Mouse (Mus musculus): ENCODE results near the gene Ryr2.

The Ryr2 gene

GRCm38 (mm10) chr13:12037241-12037640 lies 69.5 kb downstream of the Ryr2 start:
- no peak for DNase-seq (ENCODE audit: low read depth)

GRCm38 (mm10) chr13:12036834-12037233 lies 69.9 kb downstream of the Ryr2 start:
- no peak for DNase-seq (ENCODE audit: low read depth)

DNA sequence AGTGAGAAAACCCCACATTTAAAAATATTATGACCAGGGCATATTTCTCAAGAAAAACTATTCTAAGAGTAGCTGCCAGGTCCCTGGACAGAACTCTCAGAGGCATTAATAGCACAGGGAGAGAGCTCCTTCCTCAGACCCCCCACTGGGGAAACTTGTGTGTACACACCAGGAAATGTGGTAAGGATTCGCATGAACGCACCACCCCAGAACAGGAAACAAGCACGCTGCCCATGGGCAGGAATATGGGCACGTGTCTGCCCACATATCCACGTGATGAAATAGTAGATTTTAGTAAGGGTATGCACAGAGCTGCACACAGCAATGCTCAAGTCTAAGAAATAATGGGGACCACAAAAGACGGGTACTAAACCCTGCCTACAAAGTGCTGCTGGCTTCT lies 72.8 kb downstream of the Ryr2 start:
- no peak for DNase-seq (ENCODE audit: low read depth)

- DNase-seq (ENCODE audit: low read depth), result no peak
These were observed 73.5 kb downstream of the Ryr2 start for GRCm38 (mm10) chr13:12033272-12033671.

- no peak for DNase-seq (ENCODE audit: low read depth)
These were observed 76.9 kb downstream of the Ryr2 start for GRCm38 (mm10) chr13:12029841-12030240.

- no peak for DNase-seq (ENCODE audit: low read depth)
These were observed 77.4 kb downstream of the Ryr2 start for GRCm38 (mm10) chr13:12029326-12029725.

- DNase-seq (ENCODE audit: low read depth), result no peak
These were observed 88.7 kb downstream of the Ryr2 start for GRCm38 (mm10) chr13:12018046-12018445.

GRCm38 (mm10) chr13:12013986-12014385 lies 92.8 kb downstream of the Ryr2 start:
- DNase-seq (ENCODE audit: low read depth), result no peak

- no peak for DNase-seq (ENCODE audit: low read depth)
These were observed 97.6 kb downstream of the Ryr2 start for GRCm38 (mm10) chr13:12008995-12009689.

DNA sequence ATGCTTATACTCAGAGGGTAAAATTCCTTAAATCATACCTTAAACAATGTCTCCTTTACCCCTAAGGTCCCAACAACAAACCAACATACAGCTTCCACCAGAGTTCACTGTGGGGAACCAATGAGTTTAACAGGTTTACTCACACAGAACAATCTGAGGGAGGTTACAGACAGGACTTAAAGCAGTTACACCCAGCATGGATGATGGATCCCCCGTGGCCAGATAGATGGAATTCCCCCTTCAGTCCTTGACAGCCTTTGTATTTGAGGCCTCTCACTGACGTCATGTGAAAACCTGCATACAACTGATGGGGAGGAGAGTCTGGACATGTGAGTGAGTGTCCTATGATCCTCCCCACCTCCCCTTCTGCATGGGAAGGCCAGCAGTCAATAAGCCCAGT lies 99.2 kb downstream of the Ryr2 start:
- no peak for DNase-seq (ENCODE audit: low read depth)

GRCm38 (mm10) chr13:12001891-12002294 lies 104.9 kb downstream of the Ryr2 start:
- DNase-seq (ENCODE audit: low read depth), result no peak

DNA sequence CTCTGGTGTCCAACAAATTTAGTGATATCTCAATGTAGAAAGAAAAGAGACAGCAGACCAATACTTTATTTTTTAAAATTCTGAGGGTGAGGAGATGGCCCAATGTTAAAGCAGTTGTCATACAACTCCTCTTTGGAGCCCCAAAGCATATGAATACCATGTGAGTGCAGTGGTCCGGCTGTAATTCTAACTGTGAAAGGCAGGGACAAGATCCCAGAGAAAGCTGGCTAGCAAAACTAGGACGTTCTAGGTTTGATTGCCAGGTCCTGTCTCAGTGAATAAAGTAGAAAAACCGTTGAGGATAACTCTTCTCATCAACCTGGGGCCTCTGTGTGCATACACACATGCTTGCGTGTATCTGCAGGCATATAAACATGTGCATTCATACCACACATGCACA lies 106.9 kb downstream of the Ryr2 start:
- no peak for DNase-seq (ENCODE audit: low read depth)

DNA sequence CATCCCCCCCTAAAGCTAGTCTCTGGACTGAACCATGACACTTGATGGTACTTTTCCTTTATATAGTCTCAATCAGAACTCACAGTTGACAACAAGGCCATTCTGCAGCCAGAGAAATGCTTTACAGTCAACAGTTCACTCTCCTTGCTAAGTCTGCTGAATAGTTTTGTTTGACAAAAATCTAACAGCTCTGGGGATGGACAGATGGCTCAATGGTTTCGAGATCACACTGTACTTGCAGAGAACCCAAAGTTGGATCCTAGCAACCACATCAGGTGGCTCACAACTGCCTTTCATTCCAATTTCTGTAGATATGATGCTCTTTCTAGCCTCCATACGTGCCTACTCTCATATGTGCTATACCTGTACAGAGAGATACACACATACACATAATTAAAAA lies 109.4 kb downstream of the Ryr2 start:
- no peak for DNase-seq (ENCODE audit: low read depth)

DNA sequence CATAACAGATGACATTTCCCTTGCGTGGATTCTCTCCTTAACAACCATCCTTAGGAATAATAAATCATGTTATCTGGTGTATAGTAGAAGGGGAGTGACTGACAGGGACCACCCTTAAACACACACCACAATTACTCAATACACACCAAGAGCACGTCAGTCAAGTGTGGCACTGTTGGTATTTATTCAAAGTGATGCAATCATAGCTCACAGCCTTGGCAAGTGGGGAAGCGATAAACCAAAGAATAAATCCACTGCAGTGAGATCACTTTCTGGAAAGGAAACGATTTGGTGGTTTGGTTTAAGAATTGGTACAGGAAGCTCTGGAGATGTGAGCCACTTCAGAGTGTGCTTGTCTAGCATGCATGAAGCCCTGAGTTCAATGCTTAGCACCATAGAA lies 119.2 kb downstream of the Ryr2 start:
- peak; percentile 2 for DNase-seq (ENCODE audit: low read depth)

GRCm38 (mm10) chr13:11985056-11985455 lies 121.7 kb downstream of the Ryr2 start:
- DNase-seq (ENCODE audit: low read depth), result no peak

- no peak for DNase-seq (ENCODE audit: low read depth)
These were observed 127.7 kb downstream of the Ryr2 start for GRCm38 (mm10) chr13:11978997-11979396.

GRCm38 (mm10) chr13:11978359-11978758 lies 128.4 kb downstream of the Ryr2 start:
- no peak for DNase-seq (ENCODE audit: low read depth)

DNA sequence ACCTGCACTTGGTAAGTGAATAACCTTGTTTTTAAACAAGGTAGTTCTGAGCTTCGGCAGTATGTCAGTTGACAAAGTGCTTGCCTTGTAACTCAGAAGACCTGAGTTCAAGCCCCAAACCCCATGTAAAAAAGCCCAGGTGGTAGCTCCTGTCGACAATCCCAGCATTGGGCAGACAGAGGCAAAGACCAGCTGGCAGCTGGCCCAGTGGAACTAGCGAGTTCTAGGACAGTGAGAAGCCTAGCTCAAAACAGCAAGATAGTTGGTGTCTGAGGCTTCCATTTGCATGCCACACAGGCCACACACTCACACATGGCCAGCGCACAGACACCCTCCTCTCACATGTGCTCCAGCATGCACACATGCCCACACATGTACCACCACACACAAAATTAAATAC lies 129.1 kb downstream of the Ryr2 start:
- DNase-seq (ENCODE audit: low read depth), result no peak

- DNase-seq (ENCODE audit: low read depth), result no peak
These were observed 142.4 kb downstream of the Ryr2 start for GRCm38 (mm10) chr13:11964391-11964790.

GRCm38 (mm10) chr13:11959488-11960174 lies 147.1 kb downstream of the Ryr2 start:
- no peak for DNase-seq (ENCODE audit: low read depth)

DNA sequence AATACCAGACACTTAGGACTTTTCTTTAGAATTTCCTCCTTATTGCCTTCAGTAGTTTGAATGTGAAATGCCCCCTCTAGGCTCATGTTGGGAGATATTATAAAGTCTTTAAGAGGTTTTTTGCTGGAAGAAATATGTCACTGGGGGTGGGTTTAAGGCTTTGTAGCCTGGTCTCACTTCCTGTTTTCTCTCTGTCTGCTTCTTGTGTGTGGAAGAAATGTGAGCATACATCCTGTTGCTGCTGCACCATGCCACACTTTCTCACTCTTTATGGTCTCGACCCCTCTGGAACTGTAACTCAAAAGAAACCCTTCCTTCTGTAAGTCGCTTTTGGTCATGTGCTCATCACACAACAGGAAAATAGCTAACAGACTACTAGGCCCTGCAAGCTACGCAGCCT lies 147.9 kb downstream of the Ryr2 start:
- no peak for DNase-seq (ENCODE audit: low read depth)

- DNase-seq (ENCODE audit: low read depth), result no peak
These were observed 148.5 kb downstream of the Ryr2 start for GRCm38 (mm10) chr13:11958271-11958670.

GRCm38 (mm10) chr13:11951951-11952350 lies 154.8 kb downstream of the Ryr2 start:
- no peak for DNase-seq (ENCODE audit: low read depth)

DNA sequence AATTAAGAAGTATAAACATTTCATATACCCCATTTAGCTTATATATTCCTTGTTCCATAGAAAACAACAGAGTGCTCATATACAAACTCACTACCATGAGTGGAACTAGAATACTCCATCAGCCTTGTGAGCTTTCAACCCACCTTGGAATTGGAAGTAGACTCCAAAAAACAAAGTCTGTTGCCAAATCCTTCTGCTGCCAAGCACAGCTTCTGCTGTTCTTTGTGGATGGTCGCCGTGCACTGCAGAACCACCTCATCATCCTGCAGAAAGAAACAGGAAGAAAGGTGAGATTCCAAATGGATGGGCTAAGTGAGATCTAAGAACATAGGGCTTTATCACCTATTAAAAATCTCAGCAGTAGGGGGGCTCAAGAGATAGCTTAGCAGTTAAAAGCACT lies 161.0 kb downstream of the Ryr2 start:
- no peak for DNase-seq (ENCODE audit: low read depth)
